Mouse (Mus musculus): ENCODE results near the gene Itgb1bp1. TPM values are rescaled to one million over a fixed set of nuclear protein-coding genes. Genes with fewer than 3 reads are reported as not detected.

Gene Itgb1bp1
- total RNA-seq, 1 experiment from 2014 or later: 12.8 TPM

- ATAC-seq (replicated peaks in 1 of 2; ENCODE audit: insufficient read depth in 1 of 2, low FRiP score in 2 of 2, low TSS enrichment in 1 of 2, low read depth in 1 of 2, poor library complexity in 2 of 2, severe bottlenecking in 2 of 2): no peak
These were observed 26.1 kb upstream of the Itgb1bp1 start for GRCm38 (mm10) chr12:21312201-21312600.

GRCm38 (mm10) chr12:21306721-21307120 is 20.6 kb upstream of the Itgb1bp1 start:
- ATAC-seq (replicated peaks in 1 of 2; ENCODE audit: insufficient read depth in 1 of 2, low FRiP score in 2 of 2, low TSS enrichment in 1 of 2, low read depth in 1 of 2, poor library complexity in 2 of 2, severe bottlenecking in 2 of 2): no peak

GRCm38 (mm10) chr12:21305741-21306140 is 19.7 kb upstream of the Itgb1bp1 start:
- ATAC-seq (replicated peaks in 1 of 2; ENCODE audit: insufficient read depth in 1 of 2, low FRiP score in 2 of 2, low TSS enrichment in 1 of 2, low read depth in 1 of 2, poor library complexity in 2 of 2, severe bottlenecking in 2 of 2): no peak

GRCm38 (mm10) chr12:21302361-21302783 is 16.3 kb upstream of the Itgb1bp1 start:
- ATAC-seq (replicated peaks in 1 of 2; ENCODE audit: insufficient read depth in 1 of 2, low FRiP score in 2 of 2, low TSS enrichment in 1 of 2, low read depth in 1 of 2, poor library complexity in 2 of 2, severe bottlenecking in 2 of 2): no peak

- ATAC-seq (replicated peaks in 1 of 2; ENCODE audit: insufficient read depth in 1 of 2, low FRiP score in 2 of 2, low TSS enrichment in 1 of 2, low read depth in 1 of 2, poor library complexity in 2 of 2, severe bottlenecking in 2 of 2): no peak
These were observed 15.8 kb upstream of the Itgb1bp1 start for GRCm38 (mm10) chr12:21301932-21302331.

- no peak for ATAC-seq (replicated peaks in 1 of 2; ENCODE audit: insufficient read depth in 1 of 2, low FRiP score in 2 of 2, low TSS enrichment in 1 of 2, low read depth in 1 of 2, poor library complexity in 2 of 2, severe bottlenecking in 2 of 2)
These were observed 15.2 kb upstream of the Itgb1bp1 start for GRCm38 (mm10) chr12:21301324-21301723.

GRCm38 (mm10) chr12:21298856-21299255 is 12.8 kb upstream of the Itgb1bp1 start:
- no peak for ATAC-seq (replicated peaks in 1 of 2; ENCODE audit: insufficient read depth in 1 of 2, low FRiP score in 2 of 2, low TSS enrichment in 1 of 2, low read depth in 1 of 2, poor library complexity in 2 of 2, severe bottlenecking in 2 of 2)

- ATAC-seq (replicated peaks in 1 of 2; ENCODE audit: insufficient read depth in 1 of 2, low FRiP score in 2 of 2, low TSS enrichment in 1 of 2, low read depth in 1 of 2, poor library complexity in 2 of 2, severe bottlenecking in 2 of 2): no peak
These were observed 3.6 kb upstream of the Itgb1bp1 start for GRCm38 (mm10) chr12:21289651-21290050.

GRCm38 (mm10) chr12:21288716-21289395 is 2.8 kb upstream of the Itgb1bp1 start:
- no peak for ATAC-seq (replicated peaks in 1 of 2; ENCODE audit: insufficient read depth in 1 of 2, low FRiP score in 2 of 2, low TSS enrichment in 1 of 2, low read depth in 1 of 2, poor library complexity in 2 of 2, severe bottlenecking in 2 of 2)

- peak; percentile 67 to 73 for ATAC-seq (replicated peaks in 1 of 2; ENCODE audit: insufficient read depth in 1 of 2, low FRiP score in 2 of 2, low TSS enrichment in 1 of 2, low read depth in 1 of 2, poor library complexity in 2 of 2, severe bottlenecking in 2 of 2)
These were observed 897 bp upstream of the Itgb1bp1 start for GRCm38 (mm10) chr12:21286712-21287650.

GRCm38 (mm10) chr12:21285508-21286242 is 409 bp downstream of the Itgb1bp1 start:
- ATAC-seq (replicated peaks in 1 of 2; ENCODE audit: insufficient read depth in 1 of 2, low FRiP score in 2 of 2, low TSS enrichment in 1 of 2, low read depth in 1 of 2, poor library complexity in 2 of 2, severe bottlenecking in 2 of 2): peak; percentile 43 to 68

- ATAC-seq (replicated peaks in 1 of 2; ENCODE audit: insufficient read depth in 1 of 2, low FRiP score in 2 of 2, low TSS enrichment in 1 of 2, low read depth in 1 of 2, poor library complexity in 2 of 2, severe bottlenecking in 2 of 2): no peak
These were observed 1.2 kb downstream of the Itgb1bp1 start, which contains the start of gene Cpsf3 for GRCm38 (mm10) chr12:21284761-21285441. Gene Cpsf3, plus strand, starts transcription at chr12:21285391.

GRCm38 (mm10) chr12:21277352-21277864 is 8.7 kb downstream of the Itgb1bp1 start:
- no peak for ATAC-seq (replicated peaks in 1 of 2; ENCODE audit: insufficient read depth in 1 of 2, low FRiP score in 2 of 2, low TSS enrichment in 1 of 2, low read depth in 1 of 2, poor library complexity in 2 of 2, severe bottlenecking in 2 of 2)

- no peak for ATAC-seq (replicated peaks in 1 of 2; ENCODE audit: insufficient read depth in 1 of 2, low FRiP score in 2 of 2, low TSS enrichment in 1 of 2, low read depth in 1 of 2, poor library complexity in 2 of 2, severe bottlenecking in 2 of 2)
These were observed 11.6 kb downstream of the Itgb1bp1 start for GRCm38 (mm10) chr12:21274446-21274845.

GRCm38 (mm10) chr12:21268083-21268616 is 17.9 kb downstream of the Itgb1bp1 start:
- no peak for ATAC-seq (replicated peaks in 1 of 2; ENCODE audit: insufficient read depth in 1 of 2, low FRiP score in 2 of 2, low TSS enrichment in 1 of 2, low read depth in 1 of 2, poor library complexity in 2 of 2, severe bottlenecking in 2 of 2)

- no peak for ATAC-seq (replicated peaks in 1 of 2; ENCODE audit: insufficient read depth in 1 of 2, low FRiP score in 2 of 2, low TSS enrichment in 1 of 2, low read depth in 1 of 2, poor library complexity in 2 of 2, severe bottlenecking in 2 of 2)
These were observed 19.3 kb downstream of the Itgb1bp1 start for GRCm38 (mm10) chr12:21266784-21267098.
